In genomic region chr2:25969319-25969718, GRCm38 (mm10) we compare ENCODE assay signal across 23 mouse cellular contexts. TPM values are rescaled to one million over a fixed set of nuclear protein-coding genes. Genes with fewer than 3 reads are reported as not detected.
DNase-seq lines count a peak whose midpoint lies in the region; ATAC-seq and TF ChIP-seq lines count a peak whose summit lies in the region.
"Had no signal": no experiment of that assay in that cellular context is flagged by ENCODE, and none has a peak within 500 bp of the region (broad histone marks: within the 10 kb centered on the region; RNA-seq: fewer than 3 reads in every experiment).

No protein-coding gene starts in this region.

- H3K79me2 ChIP-seq in heart, adult 2 months (replicated peaks; ENCODE audit: control insufficient read depth, insufficient read depth, low read length): peaks cover 3% of the 10 kb centered on the region; the same call in 1 of the 2 replicates

- TF ChIP-seq CTCF in heart, adult 2 months (IDR thresholded peaks at IDR 0.05): no peak
- TF ChIP-seq CTCF in heart, postnatal 0 days (IDR thresholded peaks at IDR 0.05; ENCODE audit: low read depth): no peak

- H3K36me3 ChIP-seq in heart, adult 2 months (ENCODE audit: control insufficient read depth, insufficient read depth, low read length): peaks cover 21% of the 10 kb centered on the region
- H3K36me3 ChIP-seq in heart, postnatal 0 days (replicated peaks; ENCODE audit: control insufficient read depth, insufficient read depth, low read length): peaks cover 24% of the 10 kb centered on the region

- DNase-seq in heart, adult 2 months: peak in 1 of 2 experiments; percentile 48
- no peak for DNase-seq in heart, postnatal 4 days
- DNase-seq in fat pad, adult 2 months (ENCODE audit: extremely low read depth, low read depth, low spot score): peak; percentile 33
- DNase-seq in heart, postnatal 0 days (ENCODE audit: low spot score): no peak
- DNase-seq in lung, postnatal 10 days: peak; percentile 24
- no peak for DNase-seq in urinary bladder, postnatal 14 days (ENCODE audit: low spot score)
- no peak for DNase-seq in right cerebral cortex, postnatal 36 days (ENCODE audit: low spot score in 2 of 2)
- no peak for DNase-seq in ovary, postnatal 14 days (ENCODE audit: low spot score)
- DNase-seq: adrenal gland, adult 2 months; cerebellum, adult 18-20 months; cerebellum, postnatal 14 days; kidney, adult 9 months; kidney, postnatal 14 days; thymus, adult 18-20 months; thymus, postnatal 36 days had no signal

- no peaks in the 10 kb centered on the region for H3K27me3 ChIP-seq in heart, adult 2 months (ENCODE audit: control insufficient read depth, insufficient read depth, low read length)
- H3K27me3 ChIP-seq in heart, postnatal 0 days (ENCODE audit: control insufficient read depth, insufficient read depth, low read length): no peaks in the 10 kb centered on the region
- H3K27me3 ChIP-seq: CH12.LX; embryonic facial prominence, embryonic 12.5 days; forebrain, embryonic 13.5 days; midbrain, embryonic 15.5 days; neural tube, embryonic 13.5 days had no signal

- intact Hi-C loops in heart, adult 2 months (cut with DNase I): no loop called here

- TF ChIP-seq POLR2A in heart, adult 2 months (IDR thresholded peaks at IDR 0.05; ENCODE audit: insufficient read depth, low read depth, low read length): no peak

- WGBS in heart, adult 2 months: 58% methylated on average over 4 of the region's 4 CpGs
- WGBS in heart, postnatal 0 days: 48% methylated on average over 4 of the region's 4 CpGs

- TF ChIP-seq EP300 in heart, adult 2 months (IDR thresholded peaks at IDR 0.05; ENCODE audit: insufficient read depth, low read depth, low read length): 0 out of 2 replicates have a peak, but pooled peaks have one; percentile 36
- no peak for TF ChIP-seq EP300 in heart, postnatal 0 days (IDR thresholded peaks at IDR 0.05; ENCODE audit: low read depth)

- no peaks in the 10 kb centered on the region for H3K9me3 ChIP-seq in heart, postnatal 0 days (replicated peaks; ENCODE audit: control insufficient read depth, low read length)
- H3K9me3 ChIP-seq: embryonic facial prominence, embryonic 12.5 days; forebrain, embryonic 13.5 days; G1E; midbrain, embryonic 15.5 days; neural tube, embryonic 13.5 days had no signal

- no peak for ATAC-seq in heart, postnatal 0 days (ENCODE audit: insufficient read depth, low read depth)
- ATAC-seq: forebrain, embryonic 13.5 days; hindbrain, postnatal 0 days; intestine, embryonic 16.5 days; midbrain, embryonic 15.5 days had no signal

- H3K9ac ChIP-seq in heart, adult 2 months (ENCODE audit: low read depth, low read length): no peak overlapping the region
- no peak overlapping the region for H3K9ac ChIP-seq in heart, postnatal 0 days (replicated peaks; ENCODE audit: low read depth, low read length)
- H3K9ac ChIP-seq: embryonic facial prominence, embryonic 12.5 days; forebrain, embryonic 13.5 days; midbrain, embryonic 15.5 days; neural tube, embryonic 13.5 days had no signal

- no peak overlapping the region for H3K4me3 ChIP-seq in heart, adult 2 months
- H3K4me3 ChIP-seq in heart, postnatal 0 days (ENCODE audit: low read depth, low read length): no peak overlapping the region
- H3K4me3 ChIP-seq: embryonic facial prominence, embryonic 12.5 days; forebrain, embryonic 13.5 days; midbrain, embryonic 15.5 days; neural tube, embryonic 13.5 days had no signal

- H3K27ac ChIP-seq in heart, adult 2 months: peak overlapping the region; percentile 79
- peak overlapping the region; percentile 66 for H3K27ac ChIP-seq in heart, postnatal 0 days (ENCODE audit: low read depth)
- H3K27ac ChIP-seq: embryonic facial prominence, embryonic 12.5 days; forebrain, embryonic 13.5 days; hindbrain, postnatal 0 days; midbrain, embryonic 15.5 days; neural tube, embryonic 13.5 days had no signal

- no peak overlapping the region for H3K4me2 ChIP-seq in heart, postnatal 0 days (ENCODE audit: low read depth, low read length)
- H3K4me2 ChIP-seq: embryonic facial prominence, embryonic 12.5 days; forebrain, embryonic 13.5 days; midbrain, embryonic 15.5 days; neural tube, embryonic 13.5 days had no signal

- peaks cover 20% of the 10 kb centered on the region for H3K4me1 ChIP-seq in heart, adult 2 months (ENCODE audit: control insufficient read depth, insufficient read depth, low read length)
- peaks cover 19% of the 10 kb centered on the region for H3K4me1 ChIP-seq in heart, postnatal 0 days (ENCODE audit: control insufficient read depth, insufficient read depth)
- H3K4me1 ChIP-seq: embryonic facial prominence, embryonic 12.5 days had no signal

RNA-seq across cellular contexts. Expression of gene Camsap1, which starts 13.8 kb away (rescaled TPM):
- 10 to 100 TPM; 38.9 to 45.1 TPM for total RNA-seq in heart, adult 2 months (2021)
- polyA plus RNA-seq in heart, adult 2 months (2012; rRNA removed): 7.4 and 13.5 TPM in 2 replicates
- 10 to 100 TPM; 30.1 to 33.3 TPM for total RNA-seq in heart, postnatal 4 days (2021)
- total RNA-seq in heart, postnatal 0 days (2014; rRNA removed; ENCODE audit: low replicate concordance): 8.9 and 12.7 TPM in 2 replicates
- 5.7 TPM in 2 replicates for polyA plus RNA-seq in heart, postnatal 0 days (2015; fragmentation: Nextera tagmentation; extraction: Ambion mirVana)

RNA-seq across cellular contexts. Expression of gene Ubac1, which starts 52.2 kb away (rescaled TPM):
- 10 to 100 TPM; 86.3 to 92.0 TPM for total RNA-seq in heart, adult 2 months (2021)
- 116 and 139 TPM in 2 replicates for polyA plus RNA-seq in heart, adult 2 months (2012; rRNA removed)
- total RNA-seq in heart, postnatal 4 days (2021): 10 to 100 TPM; 60.3 to 62.4 TPM
- 99.4 and 120 TPM in 2 replicates for total RNA-seq in heart, postnatal 0 days (2014; rRNA removed; ENCODE audit: low replicate concordance)
- polyA plus RNA-seq in heart, postnatal 0 days (2015; fragmentation: Nextera tagmentation; extraction: Ambion mirVana): 119 and 120 TPM in 2 replicates

Comparison
In these comparisons a context has a peak if more than half of its experiments do, and no peak if none do; other contexts are left out.
1. DNase-seq: peak in fat pad, adult 2 months (single experiment) and lung, postnatal 10 days (single experiment); none in heart, postnatal 4 days (single experiment), heart, postnatal 0 days (single experiment), urinary bladder, postnatal 14 days (single experiment), right cerebral cortex, postnatal 36 days (0 of 2) and ovary, postnatal 14 days (single experiment).